Mouse (Mus musculus) left cerebral cortex, adult 9 months (tissue): ENCODE results near the gene Zbtb16.

Source experiments
- DNase-seq, 2 experiments: peaks; one replicate each; pipeline ENCODE4 v3.0.0; 2022; ENCODE audit warnings: low spot score in 2 of 2

Zbtb16 gene

DNA sequence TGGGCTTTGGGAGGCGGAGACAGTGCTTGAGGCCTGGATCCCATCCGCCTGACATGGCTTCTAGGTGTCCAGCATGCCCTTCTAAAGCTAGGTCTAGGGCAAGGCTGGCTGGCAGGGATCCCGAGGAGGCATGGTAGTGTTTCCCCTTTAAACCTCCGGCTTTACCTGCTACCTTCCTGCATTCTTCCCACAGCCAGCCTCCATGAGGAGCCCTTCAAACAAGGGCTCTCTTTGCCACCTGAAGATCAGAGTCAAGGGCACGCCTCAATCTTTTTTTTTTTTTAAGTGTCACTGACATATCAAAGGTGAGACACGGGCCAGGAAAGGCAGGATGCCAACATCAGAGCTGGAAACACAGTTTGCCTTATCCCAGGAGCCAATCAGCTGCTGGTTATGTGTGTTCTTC is 128.2 kb downstream of the Zbtb16 start:
- no peak for DNase-seq

GRCm38 (mm10) chr9:48707134-48707823 is 128.7 kb downstream of the Zbtb16 start:
- DNase-seq, result no peak

DNA sequence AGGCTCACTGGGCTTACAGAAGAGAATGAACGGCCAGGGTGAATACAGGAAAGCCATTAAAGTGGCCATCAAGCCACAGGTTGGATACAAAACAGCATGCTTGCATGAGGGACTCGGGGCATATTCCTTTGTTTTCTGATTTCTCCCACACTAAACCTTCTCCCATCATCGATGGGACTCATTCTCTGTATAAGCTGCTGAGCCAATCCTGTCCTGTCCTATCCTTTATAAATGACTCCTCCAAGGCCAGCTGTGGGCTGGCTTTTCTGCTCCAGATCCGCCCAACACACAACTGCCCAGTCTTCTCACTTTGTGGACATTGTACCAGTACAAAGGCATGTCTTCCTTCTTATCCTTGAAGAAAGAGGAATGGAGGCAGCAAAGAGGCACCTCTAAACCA is 134.7 kb downstream of the Zbtb16 start:
- no peak for DNase-seq

DNA sequence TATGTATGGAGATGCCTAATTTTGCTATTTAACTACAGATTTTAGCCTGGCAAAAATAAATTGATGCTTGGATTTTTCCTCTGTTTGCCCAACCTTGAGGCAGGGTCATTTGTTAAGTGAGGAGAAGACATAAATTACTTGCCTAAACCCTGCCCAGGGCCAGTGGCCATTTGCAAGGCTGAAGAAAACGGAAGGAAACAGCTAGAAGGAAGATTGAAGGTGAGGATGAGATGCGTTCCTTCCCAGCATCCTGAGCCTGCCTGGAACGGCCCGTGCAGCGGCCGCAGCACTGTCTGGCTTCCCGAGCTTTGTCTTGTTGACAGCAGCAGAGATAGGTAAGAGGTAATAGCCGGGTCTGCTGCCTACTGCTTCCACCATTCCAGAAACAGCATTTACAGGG is 135.2 kb downstream of the Zbtb16 start:
- DNase-seq, result no peak

GRCm38 (mm10) chr9:48697470-48697815 is 138.6 kb downstream of the Zbtb16 start:
- DNase-seq, result no peak

DNA sequence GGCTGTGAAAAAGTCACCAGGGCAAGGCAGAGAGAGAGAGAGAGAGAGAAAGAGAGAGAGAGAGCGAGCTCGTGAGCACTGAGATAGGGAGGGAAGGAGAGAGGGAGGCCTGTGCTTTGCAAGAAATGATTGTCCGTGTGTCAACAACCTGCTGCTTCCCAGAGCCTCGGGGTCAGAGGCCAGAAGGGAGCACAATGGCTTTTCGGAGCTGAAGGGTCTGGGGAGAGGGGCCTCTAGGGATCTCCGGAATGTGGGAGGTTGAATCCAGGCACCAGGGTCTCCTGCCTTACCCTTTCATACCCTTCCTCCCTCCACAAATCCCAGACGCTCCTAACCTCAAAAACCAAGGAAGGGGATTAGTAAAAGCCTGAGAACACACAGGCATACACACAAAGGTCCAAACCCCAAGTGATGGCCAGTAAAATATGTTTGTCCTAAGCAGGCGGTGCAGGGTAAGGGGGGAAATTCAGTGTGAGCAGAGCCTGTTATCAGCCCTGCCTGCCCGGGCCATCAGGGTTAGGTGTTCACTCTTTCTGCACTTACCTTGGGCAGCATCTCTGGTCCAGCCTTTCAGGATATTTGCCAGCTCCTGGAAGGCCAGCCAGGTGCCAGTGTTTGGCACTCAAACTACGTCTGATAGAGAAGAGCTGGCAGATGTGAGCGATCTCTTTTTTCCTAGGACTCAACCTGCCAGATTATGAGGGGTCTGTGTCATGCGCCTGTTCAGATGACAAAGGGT is 139.1 kb downstream of the Zbtb16 start:
- no peak for DNase-seq

GRCm38 (mm10) chr9:48696330-48696729 is 139.7 kb downstream of the Zbtb16 start:
- no peak for DNase-seq

DNA sequence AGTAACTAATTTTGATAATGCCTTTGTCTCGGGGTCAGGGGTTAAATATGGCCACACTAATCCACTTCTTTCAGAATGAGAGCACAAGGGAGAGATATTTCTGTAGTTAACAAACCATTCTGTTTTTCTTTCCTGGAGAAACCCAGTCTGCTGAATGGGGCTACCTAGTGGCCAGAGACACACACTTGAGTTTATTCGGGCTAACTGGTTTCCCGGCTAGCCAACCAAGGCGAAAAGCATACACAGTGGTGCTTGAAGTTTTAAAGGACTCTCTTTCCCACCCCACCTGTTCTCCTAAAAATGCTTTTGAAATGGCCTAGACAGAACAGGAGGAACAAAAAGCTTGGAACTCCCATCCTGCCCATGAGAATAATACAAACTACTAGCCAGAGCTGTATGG is 140.2 kb downstream of the Zbtb16 start:
- no peak for DNase-seq

GRCm38 (mm10) chr9:48694616-48695061 is 141.4 kb downstream of the Zbtb16 start:
- DNase-seq, result no peak

DNA sequence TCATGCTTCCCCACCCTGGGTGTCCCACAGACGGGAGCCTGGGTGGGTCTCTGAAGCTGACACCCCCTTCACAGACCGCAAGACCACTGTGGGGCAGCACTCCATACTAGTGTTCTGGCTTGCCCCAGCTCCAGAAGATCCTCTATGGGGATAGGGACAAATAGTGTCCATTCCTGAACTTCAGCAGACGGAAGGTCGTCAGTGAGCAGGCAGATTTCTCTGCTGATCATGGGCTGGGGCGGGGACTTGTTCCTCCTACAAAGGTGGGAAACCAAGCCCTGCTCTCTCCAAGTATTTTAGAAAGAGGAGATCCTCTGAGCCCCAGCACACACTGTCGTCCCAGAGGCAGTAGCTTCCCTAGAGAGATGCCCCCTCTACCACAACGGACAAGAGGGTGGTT is 142.3 kb downstream of the Zbtb16 start:
- DNase-seq, result no peak

GRCm38 (mm10) chr9:48689718-48689980 is 146.4 kb downstream of the Zbtb16 start:
- DNase-seq, result no peak

DNA sequence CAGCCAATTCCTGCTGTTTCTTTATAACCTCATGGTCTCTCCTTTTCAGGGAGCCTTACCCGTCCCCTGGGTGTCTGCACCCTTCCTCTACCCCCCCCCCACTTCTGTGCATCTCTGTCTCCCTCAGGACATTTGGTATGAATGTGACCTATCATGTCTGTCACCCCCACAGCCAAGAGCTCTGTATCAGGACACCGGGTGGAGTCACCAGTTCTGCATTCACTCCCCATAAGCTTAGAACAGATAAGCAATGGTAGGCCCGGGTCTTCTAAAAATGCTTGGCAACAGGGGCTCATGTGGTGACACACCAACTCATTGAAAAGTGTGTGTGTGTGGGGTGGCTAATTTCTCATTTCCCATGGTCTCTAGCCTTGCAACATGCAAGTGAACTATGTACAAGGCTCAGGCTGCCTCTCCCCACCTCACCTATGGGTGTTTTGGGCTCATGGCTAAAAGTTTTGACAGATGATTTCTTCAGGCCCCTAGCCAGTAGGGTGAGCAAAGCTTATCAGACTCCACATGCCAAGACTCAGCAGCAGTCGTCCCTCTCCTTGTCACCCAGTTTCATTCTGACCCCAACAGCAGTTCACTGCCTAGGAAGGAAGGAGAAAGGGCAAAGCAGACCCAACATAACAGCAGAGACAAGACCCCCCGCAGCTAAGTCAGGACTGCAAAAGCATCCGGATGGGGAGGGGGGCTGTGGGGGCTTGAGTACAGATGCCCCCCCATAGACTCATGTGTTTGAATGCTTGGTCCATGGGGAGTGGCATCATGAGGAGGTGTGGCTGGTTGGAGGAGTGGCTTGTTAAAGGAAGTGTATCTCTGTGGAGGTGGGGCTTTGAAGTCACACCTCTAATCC is 146.9 kb downstream of the Zbtb16 start:
- no peak for DNase-seq

DNA sequence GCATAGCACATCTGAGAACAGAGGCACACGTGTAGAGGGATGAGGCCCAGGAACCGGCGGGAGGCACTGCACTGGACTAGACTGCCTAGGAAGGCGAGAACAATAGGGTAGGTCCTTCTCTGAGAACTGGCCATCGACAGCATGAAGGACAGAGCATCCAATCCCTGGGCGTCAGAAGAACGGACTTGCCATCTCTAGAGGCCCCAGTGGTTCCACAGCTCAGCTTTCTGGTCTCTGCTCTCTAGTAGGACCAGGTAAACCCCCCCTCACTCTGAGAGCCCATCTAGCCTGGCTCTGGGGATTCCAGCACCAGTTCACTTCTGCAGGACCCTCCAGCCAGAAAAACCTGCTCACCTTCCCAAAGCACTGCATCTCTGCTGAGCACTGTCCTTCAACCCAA is 148.1 kb downstream of the Zbtb16 start:
- DNase-seq, result no peak

GRCm38 (mm10) chr9:48685721-48686120 is 150.3 kb downstream of the Zbtb16 start:
- no peak for DNase-seq

DNA sequence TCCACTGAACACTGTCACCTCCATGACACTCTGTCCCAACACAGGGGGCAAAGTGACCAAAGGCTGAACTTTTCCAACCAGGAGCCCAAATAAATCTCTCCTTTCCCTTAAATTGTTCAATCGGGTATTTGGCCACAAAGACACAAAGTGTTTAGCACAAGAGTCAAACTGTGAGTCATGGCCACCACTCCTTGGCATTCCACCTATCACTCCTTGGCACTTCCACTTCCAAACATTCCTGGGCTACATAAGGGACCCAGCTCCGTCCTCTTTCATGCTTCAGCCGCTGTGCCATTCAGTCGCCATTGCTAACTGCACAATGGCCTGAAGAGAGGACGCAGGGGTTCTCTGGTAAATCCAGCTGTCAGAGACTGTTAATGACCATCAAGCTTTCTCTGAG is 151.9 kb downstream of the Zbtb16 start:
- DNase-seq, result no peak

- DNase-seq, result no peak
Observed at GRCm38 (mm10) chr9:48681193-48681592, 154.8 kb downstream of the Zbtb16 start.

DNA sequence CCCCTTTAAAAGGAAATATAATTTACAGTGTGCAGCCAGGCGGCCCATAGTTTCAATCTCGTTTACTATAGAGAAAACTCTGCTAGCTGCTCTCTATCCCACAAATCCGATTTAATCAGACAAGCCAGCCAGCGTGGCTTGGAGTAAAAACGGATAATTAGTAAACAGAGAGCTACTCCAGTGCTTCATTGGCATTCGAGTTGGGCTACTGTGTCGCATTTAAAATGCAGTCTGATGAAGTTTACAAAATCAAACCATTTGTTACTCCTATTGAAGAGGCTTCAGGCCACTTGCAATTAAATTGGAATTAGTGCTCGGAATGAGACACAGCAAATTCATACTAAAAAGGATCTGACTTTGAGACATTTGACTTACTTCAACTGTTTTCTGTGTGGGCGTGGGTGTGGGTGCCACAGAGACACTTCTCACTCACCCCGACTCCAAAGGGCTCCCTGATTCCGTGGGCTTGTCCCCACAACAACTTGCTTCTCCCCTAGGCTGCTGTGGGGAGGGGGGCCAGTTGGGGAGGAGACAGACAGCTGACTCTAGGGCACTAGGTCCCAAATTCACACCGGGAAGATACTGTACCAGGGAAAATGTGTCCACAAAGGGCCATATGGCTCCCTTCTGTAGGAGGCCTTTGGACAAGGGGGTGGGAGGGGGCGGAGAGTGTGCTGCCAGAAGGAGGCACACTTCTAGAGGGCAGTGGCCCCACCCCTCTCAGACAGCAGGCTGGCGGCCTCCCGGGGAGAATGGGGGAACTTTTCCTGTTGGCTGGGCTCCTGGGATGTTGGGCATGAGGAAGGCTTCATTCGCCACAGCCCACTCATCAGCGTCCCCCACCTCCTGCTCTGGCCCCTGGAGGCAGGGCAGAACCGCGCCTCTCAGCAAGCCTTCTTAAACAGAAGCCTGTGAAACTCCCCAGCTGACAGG is 157.3 kb downstream of the Zbtb16 start:
- DNase-seq, result no peak

- no peak for DNase-seq
Observed at GRCm38 (mm10) chr9:48675151-48675790, 160.8 kb downstream of the Zbtb16 start.

- no peak for DNase-seq
Observed at GRCm38 (mm10) chr9:48674359-48675015, 161.5 kb downstream of the Zbtb16 start.

- DNase-seq, result no peak
Observed at GRCm38 (mm10) chr9:48673804-48674203, 162.2 kb downstream of the Zbtb16 start.

- DNase-seq, result peak in 1 of 2 experiments; percentile 59
Observed at GRCm38 (mm10) chr9:48673213-48673612, 162.8 kb downstream of the Zbtb16 start.
